Mouse (Mus musculus) CH12.LX (cell line): Measurements from ENCODE around the gene Slc24a1. TPM values are rescaled to one million over a fixed set of nuclear protein-coding genes. Genes with fewer than 3 reads are reported as not detected.

Experiments
- DNase-seq: peaks from one replicate; pipeline ENCODE4 v3.0.0-alpha.2; 2013; ENCODE audit errors: extremely low read depth
- H3K27ac ChIP-seq: 2 replicates; pipeline ENCODE4 v1.5.1; 2012; ENCODE audit warnings: low read depth, mild to moderate bottlenecking, control low read depth, moderate library complexity; ENCODE audit not compliant: insufficient read depth
- H3K27me3 ChIP-seq: replicated peaks from 2 replicates; pipeline ENCODE3; 2012; ENCODE audit warnings: inconsistent platforms
- H3K36me3 ChIP-seq, 2 experiments: replicated peaks in 1 of 2; 2 replicates each; pipeline versions ENCODE3 to v1.6.1; 2012; ENCODE audit warnings: inconsistent platforms in 1 of 2, low read length in 1 of 2, mild to moderate bottlenecking in 1 of 2, mixed read lengths in 1 of 2, moderate library complexity in 1 of 2; ENCODE audit not compliant: control insufficient read depth in 1 of 2, insufficient read depth in 1 of 2
- H3K4me1 ChIP-seq, 2 experiments: 2 replicates each; pipeline ENCODE4 v1.6.1; 2012; ENCODE audit warnings: inconsistent platforms in 1 of 2, moderate library complexity in 1 of 2; ENCODE audit not compliant: insufficient read depth in 2 of 2, control insufficient read depth in 1 of 2
- H3K4me2 ChIP-seq: 2 replicates; pipeline ENCODE4 v1.6.1; 2012; ENCODE audit warnings: low read depth, mild to moderate bottlenecking, control low read depth; ENCODE audit not compliant: poor library complexity, insufficient read depth, severe bottlenecking
- H3K4me3 ChIP-seq, 3 experiments: fragments of 150-350 bp in 1 of 3; sonication (generic) in 1 of 3; replicated peaks in 1 of 3; 2 replicates each; pipeline versions ENCODE3 to v1.5.1; 2011 to 2012; ENCODE audit warnings: low read depth in 2 of 3, low read length in 2 of 3, mild to moderate bottlenecking in 2 of 3, moderate library complexity in 2 of 3, control low read depth in 1 of 3, improper control_type of control experiment in 1 of 3, inconsistent platforms in 1 of 3, mixed read lengths in 1 of 3; ENCODE audit not compliant: poor library complexity in 1 of 3
- H3K79me2 ChIP-seq: replicated peaks from 2 replicates; pipeline ENCODE4 v1.6.1; 2012; ENCODE audit warnings: mild to moderate bottlenecking, moderate library complexity; ENCODE audit not compliant: control insufficient read depth, poor library complexity, insufficient read depth, severe bottlenecking; ENCODE audit errors: extremely low read depth
- H3K9ac ChIP-seq: 2 replicates; pipeline ENCODE4 v1.6.1; 2012; ENCODE audit warnings: low read depth, mild to moderate bottlenecking, control low read depth, moderate library complexity; ENCODE audit not compliant: insufficient read depth
- H3K9me3 ChIP-seq: replicated peaks from 2 replicates; pipeline ENCODE3; 2012; ENCODE audit warnings: low read length, inconsistent platforms, mixed read lengths
- CTCF ChIP-seq, 2 experiments: IDR thresholded peaks in 1 of 2; conservative IDR thresholded peaks in 1 of 2; 2 replicates each; pipeline ENCODE4 v1.5.1; 2011 to 2012; ENCODE audit warnings: low read depth in 2 of 2, low read length in 2 of 2, improper control_type of control experiment in 1 of 2, inconsistent platforms in 1 of 2, mild to moderate bottlenecking in 1 of 2, moderate library complexity in 1 of 2
- E2F4 ChIP-seq: IDR thresholded peaks from 2 replicates; pipeline ENCODE4 v1.6.1; 2011; ENCODE audit warnings: low read depth, low read length, improper control_type of control experiment; ENCODE audit not compliant: insufficient replicate concordance
- ELF1 ChIP-seq: IDR thresholded peaks from 2 replicates; pipeline ENCODE4 v1.6.1; 2014; ENCODE audit warnings: low read depth, mild to moderate bottlenecking, inconsistent platforms, low read length, improper control_type of control experiment
- GABPA ChIP-seq: IDR thresholded peaks from 2 replicates; pipeline ENCODE4 v1.6.1; 2012; ENCODE audit warnings: low read depth, low read length, improper control_type of control experiment, inconsistent platforms; ENCODE audit not compliant: insufficient replicate concordance
- HCFC1 ChIP-seq: IDR thresholded peaks from 2 replicates; pipeline ENCODE4 v1.6.1; 2012; ENCODE audit warnings: low read depth, mild to moderate bottlenecking, inconsistent platforms, low read length, improper control_type of control experiment
- JUN ChIP-seq: IDR thresholded peaks from 2 replicates; pipeline ENCODE4 v1.6.1; 2011; ENCODE audit warnings: low read depth, mild to moderate bottlenecking, low read length, improper control_type of control experiment, moderate library complexity; ENCODE audit not compliant: insufficient read depth
- KAT2A ChIP-seq: IDR thresholded peaks from 2 replicates; pipeline ENCODE4 v1.6.1; 2012; ENCODE audit warnings: low read length, improper control_type of control experiment, inconsistent platforms; ENCODE audit not compliant: insufficient replicate concordance
- MAFK ChIP-seq: IDR thresholded peaks from 2 replicates; pipeline ENCODE4 v1.6.1; 2011; ENCODE audit warnings: low read length, improper control_type of control experiment; ENCODE audit not compliant: insufficient replicate concordance
- MAX ChIP-seq: IDR thresholded peaks from 2 replicates; pipeline ENCODE4 v1.6.1; 2011; ENCODE audit warnings: low read length, improper control_type of control experiment
- MEF2A ChIP-seq: IDR thresholded peaks from 2 replicates; pipeline ENCODE4 v1.6.1; 2014; ENCODE audit warnings: low read depth, mild to moderate bottlenecking, inconsistent platforms, low read length, improper control_type of control experiment, borderline replicate concordance
- MXI1 ChIP-seq: IDR thresholded peaks from 2 replicates; pipeline ENCODE4 v1.6.1; 2011; ENCODE audit warnings: mild to moderate bottlenecking, low read depth, low read length, improper control_type of control experiment
- MYC ChIP-seq: IDR thresholded peaks from 2 replicates; pipeline ENCODE4 v1.6.1; 2011; ENCODE audit warnings: low read depth, mild to moderate bottlenecking, improper control_type of control experiment, low read length
- NELFE ChIP-seq: IDR thresholded peaks from 2 replicates; pipeline ENCODE4 v1.6.1; 2011; ENCODE audit warnings: low read depth, low read length, improper control_type of control experiment
- NRF1 ChIP-seq: IDR thresholded peaks from 2 replicates; pipeline ENCODE4 v1.6.1; 2014; ENCODE audit warnings: low read depth, mild to moderate bottlenecking, inconsistent platforms, low read length, improper control_type of control experiment, moderate library complexity
- PAX5 ChIP-seq: IDR thresholded peaks from 2 replicates; pipeline ENCODE4 v1.6.1; 2012; ENCODE audit warnings: low read length, inconsistent platforms, mixed read lengths
- POLR2AphosphoS2 ChIP-seq: IDR thresholded peaks from 2 replicates; pipeline ENCODE4 v1.6.1; 2011; ENCODE audit warnings: low read depth, low read length, improper control_type of control experiment
- RAD21 ChIP-seq: IDR thresholded peaks from 2 replicates; pipeline ENCODE4 v1.6.1; 2011; ENCODE audit warnings: low read depth, mild to moderate bottlenecking, low read length, improper control_type of control experiment, moderate library complexity
- RCOR1 ChIP-seq: conservative IDR thresholded peaks from 2 replicates; pipeline ENCODE4 v1.6.1; 2012; ENCODE audit warnings: low read depth, mild to moderate bottlenecking, inconsistent platforms, low read length, improper control_type of control experiment
- SIN3A ChIP-seq: IDR thresholded peaks from 2 replicates; pipeline ENCODE4 v1.6.1; 2012; ENCODE audit warnings: low read length, improper control_type of control experiment, inconsistent platforms
- SMC3 ChIP-seq: IDR thresholded peaks from 2 replicates; pipeline ENCODE4 v1.6.1; 2011; ENCODE audit warnings: low read depth, low read length, improper control_type of control experiment
- TBP ChIP-seq: conservative IDR thresholded peaks from 2 replicates; pipeline ENCODE4 v1.6.1; 2011; ENCODE audit warnings: low read depth, low read length, improper control_type of control experiment
- TCF12 ChIP-seq: IDR thresholded peaks from 2 replicates; pipeline ENCODE4 v1.6.1; 2014; ENCODE audit warnings: low read depth, mild to moderate bottlenecking, inconsistent platforms, low read length, improper control_type of control experiment
- UBTF ChIP-seq: IDR thresholded peaks from 2 replicates; pipeline ENCODE4 v1.6.1; 2012; ENCODE audit warnings: low read depth, mild to moderate bottlenecking, inconsistent platforms, low read length, improper control_type of control experiment, moderate library complexity
- USF1 ChIP-seq: IDR thresholded peaks from 2 replicates; pipeline ENCODE4 v1.6.1; 2014; ENCODE audit warnings: low read depth, mild to moderate bottlenecking, inconsistent platforms, low read length, improper control_type of control experiment
- USF2 ChIP-seq: conservative IDR thresholded peaks from 2 replicates; pipeline ENCODE4 v1.6.1; 2011; ENCODE audit warnings: low read depth, low read length, improper control_type of control experiment
- ZC3H11A ChIP-seq: IDR thresholded peaks from 2 replicates; pipeline ENCODE4 v1.6.1; 2012; ENCODE audit warnings: low read depth, mild to moderate bottlenecking, inconsistent platforms, low read length, improper control_type of control experiment
- ZKSCAN1 ChIP-seq: IDR thresholded peaks from 2 replicates; pipeline ENCODE4 v1.6.1; 2012; ENCODE audit warnings: low read depth, inconsistent platforms, low read length, improper control_type of control experiment, borderline replicate concordance
- ZMIZ1 ChIP-seq: IDR thresholded peaks from 2 replicates; pipeline ENCODE4 v1.6.1; 2012; ENCODE audit warnings: low read depth, mild to moderate bottlenecking, inconsistent platforms, low read length, improper control_type of control experiment
- ZNF384 ChIP-seq: IDR thresholded peaks from 2 replicates; pipeline ENCODE4 v1.6.1; 2012; ENCODE audit warnings: low read depth, low read length, improper control_type of control experiment, inconsistent platforms
- dilution Hi-C: fragments of 300-500 bp; cut with MboI; formaldehyde crosslinking; loops from 2 replicates; pipeline ENCODE4 v1.14.3; 2020; ENCODE audit warnings: low sequenced_read_pairs; ENCODE audit not compliant: extremely low pct_unique_long_range_greater_than_20kb, extremely low pct_ligation_motif_present
- in situ Hi-C: fragments of 300-500 bp; cut with MboI; formaldehyde crosslinking; loops from 3 replicates; pipeline ENCODE4 v1.14.3; 2019; ENCODE audit warnings: low sequenced_read_pairs, low pct_ligation_motif_present, low pct_unique_long_range_greater_than_20kb, mixed read lengths
- polyA plus RNA-seq: library from polyadenylated mRNA; unstranded; fragments of >175 nt; gene quantifications from 2 replicates; pipeline ENCODE4 v1.2.1, GENCODE M21; 2012; ENCODE audit warnings: low read depth; ENCODE audit not compliant: insufficient read length
- total RNA-seq, 2 experiments: library from RNA; depleted of rRNA; stranded (reverse); fragments of 300-350 nt in 1 of 2; fragments of >200 nt in 1 of 2; gene quantifications; 2 replicates each; pipeline ENCODE4 v1.2.3; 2012 to 2014

Gene Slc24a1
- total and polyA plus RNA-seq, 3 experiments, result under 0.01 to 0.11 TPM; not detected in 1

DNA sequence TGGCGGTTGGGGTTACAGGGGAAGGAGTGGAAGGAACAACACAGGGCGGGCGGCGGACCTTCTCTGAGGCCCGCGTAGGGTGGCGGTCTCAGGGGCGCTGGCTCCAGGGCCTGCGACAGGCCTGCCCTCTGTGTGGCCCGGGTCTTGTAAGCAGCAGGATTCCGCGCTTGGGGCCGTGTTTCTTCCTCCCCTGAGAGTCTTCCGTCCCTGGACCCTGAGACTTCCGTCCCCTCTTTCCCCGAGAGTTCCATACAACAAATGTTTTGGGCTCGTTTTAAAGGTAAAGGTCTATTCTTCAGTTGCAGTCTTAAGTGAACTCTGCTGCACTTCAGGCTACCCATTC is 9.5 kb upstream of the Slc24a1 start:
- peaks cover 0 to 33% of the 10 kb centered on the region in 2 experiments; a peak in 2 of 4 replicates for H3K4me1 ChIP-seq
- dilution Hi-C loops (no loop called here), in situ Hi-C loops (no loop called here)
- peak overlapping the region; percentile 19; the same call in 1 of the 2 replicates for H3K4me2 ChIP-seq
- no peak for DNase-seq
- peak overlapping the region; percentile 66 to 82 (median 68) for H3K4me3 ChIP-seq
- H3K79me2 ChIP-seq, result peaks cover 12% of the 10 kb centered on the region
- no peaks in the 10 kb centered on the region for H3K27me3 ChIP-seq
- H3K36me3 ChIP-seq, result peaks cover 28 to 36% of the 10 kb centered on the region in 2 experiments
- peak overlapping the region; percentile 31; the same call in 1 of the 2 replicates for H3K27ac ChIP-seq
- TF ChIP-seq ZMIZ1, result peak; percentile 9; the same call in 1 of the 2 replicates
- no peak for TF ChIP-seq ZKSCAN1
- TF ChIP-seq KAT2A, result 0 out of 2 replicates have a peak, but pooled peaks have one; percentile 4
- 0 out of 2 replicates have a peak, but pooled peaks have one; percentile 27 for TF ChIP-seq HCFC1
- peak; percentile 2; the same call in 1 of the 2 replicates for TF ChIP-seq TBP
- TF ChIP-seq UBTF, result peak; percentile 63
- 0 out of 2 replicates have a peak, but pooled peaks have one; percentile 5 for TF ChIP-seq MAX
- no peak for TF ChIP-seq NELFE
- TF ChIP-seq, all 38 proteins: peak for 6
- peak overlapping the region; percentile 72 for H3K9ac ChIP-seq
- H3K9me3 ChIP-seq, result no peaks in the 10 kb centered on the region

DNA sequence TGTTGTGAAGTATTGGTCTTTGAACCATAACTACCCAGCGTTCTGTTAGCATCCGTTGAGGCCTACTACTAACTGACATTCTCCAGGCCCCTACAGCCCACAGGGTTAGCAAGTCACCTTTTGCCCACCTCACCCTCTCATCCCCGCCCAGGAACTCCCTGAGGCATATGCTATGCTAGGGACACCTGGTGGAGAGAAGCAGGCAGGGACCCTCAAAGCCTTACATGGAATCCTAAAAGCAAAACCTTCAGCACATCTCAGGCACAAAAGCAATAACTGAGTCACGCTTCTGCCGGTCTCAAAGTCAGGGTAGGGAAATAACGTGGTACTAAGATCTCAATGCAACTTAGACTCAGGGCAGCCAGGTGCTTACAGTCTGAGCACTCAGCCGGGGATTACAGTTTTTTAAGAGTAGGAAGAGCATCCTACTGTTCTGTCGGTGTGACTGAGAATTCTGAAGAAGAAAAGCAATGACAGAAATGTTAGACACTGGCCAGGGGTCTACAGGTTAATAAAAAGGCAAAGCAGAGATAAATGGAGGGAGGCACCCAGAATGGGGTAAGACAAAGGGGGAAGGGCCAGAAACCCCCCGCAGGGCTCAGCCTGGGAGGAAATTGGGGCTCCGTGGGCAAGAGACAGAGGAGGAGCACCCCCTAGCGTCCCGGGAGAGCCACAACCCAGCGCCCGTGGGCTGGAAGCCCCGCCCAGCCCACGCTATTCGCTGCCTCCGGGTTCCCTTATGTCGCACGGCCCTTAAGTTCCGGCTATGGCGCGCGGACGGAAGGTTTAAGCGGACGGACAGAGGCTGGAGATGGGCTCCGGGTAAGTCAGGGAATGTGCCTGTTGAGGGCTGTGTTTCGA is 8.9 kb upstream of the Slc24a1 start, which contains the start of gene Ints14:
Ints14 (plus strand) TSS at position 789 of the 861 bp plus-strand sequence.
- DNase-seq, result peak; percentile 95
- H3K36me3 ChIP-seq, result peaks cover 23 to 30% of the 10 kb centered on the region in 2 experiments
- dilution Hi-C loops, result no loop called here
- peak within 1 kb of the TSS; percentile 66 to 82 (median 68) for H3K4me3 ChIP-seq
- H3K9me3 ChIP-seq, result no peaks in the 10 kb centered on the region
- H3K79me2 ChIP-seq, result peaks cover 12% of the 10 kb centered on the region
- H3K9ac ChIP-seq, result peak within 1 kb of the TSS; percentile 72
- in situ Hi-C loops, result no loop called here
- peak within 1 kb of the TSS; percentile 33 for H3K4me2 ChIP-seq
- no peaks in the 10 kb centered on the region for H3K27me3 ChIP-seq
- peaks cover 0 to 33% of the 10 kb centered on the region in 2 experiments; a peak in 2 of 4 replicates for H3K4me1 ChIP-seq
- peak within 1 kb of the TSS; percentile 31 for H3K27ac ChIP-seq
- TF ChIP-seq POLR2AphosphoS2 (peak; percentile 70; the same call in 1 of the 2 replicates), ZC3H11A (peak; percentile 30; the same call in 1 of the 2 replicates), PAX5 (no peak), RCOR1 (peak; percentile 1; the same call in 1 of the 2 replicates), E2F4 (no peak), MYC (peak; percentile 49; the same call in 1 of the 2 replicates), NRF1 (no peak), GABPA (no peak; the same call in 1 of the 2 replicates), USF1 (no peak), TCF12 (peak; percentile 98), USF2 (no peak), SIN3A (peak; percentile 74; the same call in 1 of the 2 replicates), JUN (no peak), MAFK (no peak), ELF1 (peak; percentile 87), RAD21 (peak; percentile 92), KAT2A (peak; percentile 46; the same call in 1 of the 2 replicates), MEF2A (peak; percentile 33; the same call in 1 of the 2 replicates), ZNF384 (no peak), CTCF (conservative IDR thresholded peaks at IDR 0.05 in 1 of 2, IDR thresholded peaks at IDR 0.05 in 1 of 2; ENCODE audit: low read depth in 2 of 2, low read length in 2 of 2) (peak; percentile 12 to 94; a peak in 2 of 4 replicates), SMC3 (peak; percentile 62), MXI1 (peak; percentile 43; the same call in 1 of the 2 replicates), TBP (peak; percentile 88), UBTF (peak; percentile 83; the same call in 1 of the 2 replicates)
